Mouse (Mus musculus) myocyte (in vitro differentiated cells): ENCODE data around the gene Unc79.

Source experiments
- E2F4 ChIP-seq: IDR thresholded peaks from one replicate; pipeline ENCODE4 v1.6.1; 2011; ENCODE audit warnings: mild to moderate bottlenecking, control low read depth, moderate library complexity; ENCODE audit not compliant: insufficient read depth
- MYOD1 ChIP-seq, 3 experiments: IDR thresholded peaks; one replicate each; pipeline ENCODE4 v1.6.1; 2011; ENCODE audit warnings: control low read depth in 2 of 3, low read depth in 2 of 3, mild to moderate bottlenecking in 2 of 3, moderate library complexity in 1 of 3; ENCODE audit not compliant: insufficient read length in 2 of 3, control insufficient read depth in 1 of 3
- POLR2A ChIP-seq: IDR thresholded peaks from one replicate; pipeline ENCODE4 v1.6.1; 2011; ENCODE audit warnings: low read depth, mild to moderate bottlenecking, control low read depth, moderate library complexity; ENCODE audit not compliant: insufficient read length
- SRF ChIP-seq: IDR thresholded peaks from one replicate; pipeline ENCODE4 v1.6.1; 2011; ENCODE audit warnings: low read depth; ENCODE audit not compliant: control insufficient read depth, insufficient read length
- USF1 ChIP-seq: IDR thresholded peaks from one replicate; pipeline ENCODE4 v1.6.1; 2011; ENCODE audit warnings: low read depth, mild to moderate bottlenecking, control low read depth, moderate library complexity

GRCm38 (mm10) chr12:102935892-102936291, 12.8 kb upstream of the Unc79 start:
- no peak for TF ChIP-seq POLR2A
- TF ChIP-seq USF1: no peak
- TF ChIP-seq MYOD1 (IDR thresholded peaks at IDR 0.05; ENCODE audit: control insufficient read depth in 1 of 3, insufficient read length in 2 of 3, low read depth in 2 of 3): no peak
- TF ChIP-seq SRF: no peak
- TF ChIP-seq E2F4: no peak
